Mouse (Mus musculus) urinary bladder, postnatal 25 days (tissue): ENCODE results near the gene Tmprss12.
"Not testable (repeated sequence)": the region's sequence is repeated elsewhere in the genome, so short reads cannot be mapped to it uniquely, and the experiment has no call there.

Experiments
- DNase-seq: peaks from one replicate; pipeline ENCODE4 v3.0.0; 2022; ENCODE audit warnings: low spot score

The Tmprss12 gene

GRCm38 (mm10) chr15:100280626-100281025 lies at the start of gene Tmprss12:
Tmprss12 (plus strand) TSS chr15:100280837.
- no peak for DNase-seq

GRCm38 (mm10) chr15:100231616-100232525 lies 48.8 kb upstream of the Tmprss12 start:
- DNase-seq: no peak

- no peak for DNase-seq
Measured at GRCm38 (mm10) chr15:100235208-100235965, 45.2 kb upstream of the Tmprss12 start.

- DNase-seq: no peak
Measured at GRCm38 (mm10) chr15:100236952-100237351, 43.7 kb upstream of the Tmprss12 start.

GRCm38 (mm10) chr15:100241780-100242179 lies 38.9 kb upstream of the Tmprss12 start:
- DNase-seq: no peak

- no peak for DNase-seq
Measured at GRCm38 (mm10) chr15:100245951-100246350, 34.7 kb upstream of the Tmprss12 start.

GRCm38 (mm10) chr15:100247296-100247695 lies 33.3 kb upstream of the Tmprss12 start:
- DNase-seq: no peak

- DNase-seq: no peak
Measured at GRCm38 (mm10) chr15:100248665-100249433, 31.8 kb upstream of the Tmprss12 start.

- no peak for DNase-seq
Measured at GRCm38 (mm10) chr15:100251153-100251780, 29.4 kb upstream of the Tmprss12 start.

- DNase-seq: no peak
Measured at GRCm38 (mm10) chr15:100256386-100256785, 24.3 kb upstream of the Tmprss12 start.

- DNase-seq: no peak
Measured at GRCm38 (mm10) chr15:100257305-100257704, 23.3 kb upstream of the Tmprss12 start.

- no peak for DNase-seq
Measured at GRCm38 (mm10) chr15:100258646-100259425, 21.8 kb upstream of the Tmprss12 start.

- not testable (repeated sequence) for DNase-seq
Measured at GRCm38 (mm10) chr15:100260351-100260750, 20.3 kb upstream of the Tmprss12 start.

GRCm38 (mm10) chr15:100263246-100263905 lies 17.3 kb upstream of the Tmprss12 start:
- no peak for DNase-seq

GRCm38 (mm10) chr15:100265586-100266325 lies 14.9 kb upstream of the Tmprss12 start:
- no peak for DNase-seq

GRCm38 (mm10) chr15:100268916-100269315 lies 11.7 kb upstream of the Tmprss12 start:
- no peak for DNase-seq

- DNase-seq: no peak
Measured at GRCm38 (mm10) chr15:100269776-100270175, 10.9 kb upstream of the Tmprss12 start.

GRCm38 (mm10) chr15:100270609-100271008 lies 10.0 kb upstream of the Tmprss12 start:
- not testable (repeated sequence) for DNase-seq

- no peak for DNase-seq
Measured at GRCm38 (mm10) chr15:100271411-100271810, 9.2 kb upstream of the Tmprss12 start.
